Mouse (Mus musculus): Measurements from ENCODE around the gene Slx1b. TPM values are rescaled to one million over a fixed set of nuclear protein-coding genes. Genes with fewer than 3 reads are reported as not detected.

Slx1b gene
- polyA plus RNA-seq, 1 experiment from 2014 or later: 6.1 TPM

DNA sequence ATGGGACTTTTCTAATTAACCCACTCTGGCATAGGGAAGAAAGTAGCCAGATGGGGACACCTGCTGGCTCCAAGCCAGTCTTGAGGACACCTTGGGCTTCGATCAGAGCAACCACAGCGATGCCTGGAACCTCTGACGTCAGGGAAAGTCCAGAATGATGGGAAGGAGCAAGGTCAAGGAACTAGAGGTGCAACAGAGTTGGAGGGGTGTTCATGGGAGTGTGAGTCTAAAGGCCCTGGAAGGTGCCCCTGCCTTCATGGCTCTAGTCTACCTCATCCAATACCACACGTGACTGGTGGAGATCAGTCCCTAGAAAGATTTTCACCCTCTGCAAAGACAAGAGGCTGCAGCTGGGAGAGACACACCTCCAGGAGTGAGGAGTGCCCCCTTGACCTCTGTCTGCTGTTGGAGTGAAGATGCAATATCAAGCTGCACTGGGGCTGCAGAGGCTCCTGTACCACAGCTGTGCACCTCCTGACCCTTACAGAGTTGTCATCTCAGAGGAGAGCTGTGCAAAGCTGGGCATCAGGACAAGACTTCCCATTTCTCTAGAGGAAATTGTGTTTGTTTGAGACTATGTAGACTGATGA lies 18.9 kb downstream of the Slx1b start:
- H3K27ac ChIP-seq (ENCODE audit: low read depth, low read length): no peak overlapping the region
- WGBS (ENCODE audit: insufficient replicate concordance): 74% methylated on average over 4 of the region's 4 CpGs
- peaks cover 7% of the 10 kb centered on the region for H3K36me3 ChIP-seq (ENCODE audit: control insufficient read depth, insufficient read depth, low read length)
- no peaks in the 10 kb centered on the region for H3K4me1 ChIP-seq (ENCODE audit: control insufficient read depth, insufficient read depth, low read length)
- no peak overlapping the region for H3K4me3 ChIP-seq (ENCODE audit: low read depth, low read length)
- H3K27me3 ChIP-seq (ENCODE audit: control insufficient read depth, insufficient read depth, low read length): no peaks in the 10 kb centered on the region
- ATAC-seq (replicated peaks; ENCODE audit: insufficient number of reproducible peaks, low FRiP score, low TSS enrichment): no peak
- no peaks in the 10 kb centered on the region for H3K9me3 ChIP-seq (replicated peaks; ENCODE audit: control insufficient read depth, low read length)
- H3K4me2 ChIP-seq: no peak overlapping the region
- H3K9ac ChIP-seq (ENCODE audit: low read depth, low read length): no peak overlapping the region

GRCm38 (mm10) chr7:126676207-126676606 lies 19.4 kb downstream of the Slx1b start, which contains the start of gene Sult1a1:
Sult1a1 (minus strand) TSS chr7:126676432.
- Histone ChIP-seq H3K9ac (ENCODE audit: low read depth, low read length) (no peak within 1 kb of the TSS), H3K9me3 (replicated peaks; ENCODE audit: control insufficient read depth, low read length) (no peaks in the 10 kb centered on the region), H3K27me3 (ENCODE audit: control insufficient read depth, insufficient read depth, low read length) (no peaks in the 10 kb centered on the region), H3K4me3 (ENCODE audit: low read depth, low read length) (no peak within 1 kb of the TSS), H3K27ac (ENCODE audit: low read depth, low read length) (peak within 1 kb of the TSS; percentile 13; the same call in 1 of the 2 replicates), H3K4me1 (ENCODE audit: control insufficient read depth, insufficient read depth, low read length) (no peaks in the 10 kb centered on the region), H3K36me3 (ENCODE audit: control insufficient read depth, insufficient read depth, low read length) (peaks cover 7% of the 10 kb centered on the region), H3K4me2 (no peak within 1 kb of the TSS)
- 67% methylated on average over 1 of the region's 1 CpGs for WGBS (ENCODE audit: insufficient replicate concordance)
- no peak for ATAC-seq (replicated peaks; ENCODE audit: insufficient number of reproducible peaks, low FRiP score, low TSS enrichment)

GRCm38 (mm10) chr7:126675104-126675503 lies 20.5 kb downstream of the Slx1b start:
- H3K27me3 ChIP-seq (ENCODE audit: control insufficient read depth, insufficient read depth, low read length): no peaks in the 10 kb centered on the region
- H3K4me3 ChIP-seq (ENCODE audit: low read depth, low read length): no peak overlapping the region
- 94% methylated on average over 8 of the region's 8 CpGs for WGBS (ENCODE audit: insufficient replicate concordance)
- peaks cover 4% of the 10 kb centered on the region for H3K36me3 ChIP-seq (ENCODE audit: control insufficient read depth, insufficient read depth, low read length)
- H3K9me3 ChIP-seq (replicated peaks; ENCODE audit: control insufficient read depth, low read length): no peaks in the 10 kb centered on the region
- 0 out of 2 replicates have a peak, but pooled peaks cover 4% of the 10 kb centered on the region for H3K4me1 ChIP-seq (ENCODE audit: control insufficient read depth, insufficient read depth, low read length)
- ATAC-seq (replicated peaks; ENCODE audit: insufficient number of reproducible peaks, low FRiP score, low TSS enrichment): no peak
- no peak overlapping the region for H3K27ac ChIP-seq (ENCODE audit: low read depth, low read length)
- H3K4me2 ChIP-seq: no peak overlapping the region
- no peak overlapping the region for H3K9ac ChIP-seq (ENCODE audit: low read depth, low read length)

DNA sequence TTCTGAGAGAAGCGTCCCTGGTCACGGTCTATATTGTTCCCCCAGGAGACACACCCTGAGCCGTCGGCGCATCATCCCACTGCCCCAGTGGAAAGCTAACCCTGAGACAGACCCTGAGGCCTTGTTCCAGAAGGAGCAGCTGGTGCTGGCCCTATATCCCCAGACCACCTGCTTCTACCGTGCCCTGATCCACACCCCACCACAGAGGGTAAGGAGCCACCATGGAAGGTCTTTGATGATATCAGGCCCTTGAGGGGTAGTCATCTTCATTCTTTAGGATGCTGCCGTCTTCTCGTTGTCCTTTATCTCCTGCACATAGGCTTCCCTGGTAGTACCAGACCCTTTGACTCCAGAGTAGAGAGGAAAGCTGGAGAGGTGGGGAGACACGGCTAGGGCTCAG lies 23.5 kb downstream of the Slx1b start:
- Histone ChIP-seq H3K4me2 (no peak overlapping the region), H3K36me3 (ENCODE audit: control insufficient read depth, insufficient read depth, low read length) (peaks cover 4% of the 10 kb centered on the region), H3K27ac (ENCODE audit: low read depth, low read length) (no peak overlapping the region), H3K4me3 (ENCODE audit: low read depth, low read length) (no peak overlapping the region), H3K9ac (ENCODE audit: low read depth, low read length) (no peak overlapping the region), H3K9me3 (replicated peaks; ENCODE audit: control insufficient read depth, low read length) (no peaks in the 10 kb centered on the region), H3K4me1 (ENCODE audit: control insufficient read depth, insufficient read depth, low read length) (0 out of 2 replicates have a peak, but pooled peaks cover 4% of the 10 kb centered on the region), H3K27me3 (ENCODE audit: control insufficient read depth, insufficient read depth, low read length) (no peaks in the 10 kb centered on the region)
- WGBS (ENCODE audit: insufficient replicate concordance): 87% methylated on average over 9 of the region's 9 CpGs
- ATAC-seq (replicated peaks; ENCODE audit: insufficient number of reproducible peaks, low FRiP score, low TSS enrichment): no peak

- WGBS (ENCODE audit: insufficient replicate concordance): 93% methylated on average over 3 of the region's 3 CpGs
- Histone ChIP-seq H3K36me3 (ENCODE audit: control insufficient read depth, insufficient read depth, low read length) (peaks cover 4% of the 10 kb centered on the region), H3K27ac (ENCODE audit: low read depth, low read length) (no peak overlapping the region), H3K4me1 (ENCODE audit: control insufficient read depth, insufficient read depth, low read length) (0 out of 2 replicates have a peak, but pooled peaks cover 4% of the 10 kb centered on the region), H3K9ac (ENCODE audit: low read depth, low read length) (no peak overlapping the region), H3K9me3 (replicated peaks; ENCODE audit: control insufficient read depth, low read length) (no peaks in the 10 kb centered on the region), H3K27me3 (ENCODE audit: control insufficient read depth, insufficient read depth, low read length) (no peaks in the 10 kb centered on the region), H3K4me2 (no peak overlapping the region), H3K4me3 (ENCODE audit: low read depth, low read length) (no peak overlapping the region)
- ATAC-seq (replicated peaks; ENCODE audit: insufficient number of reproducible peaks, low FRiP score, low TSS enrichment): no peak
These were observed 25.4 kb downstream of the Slx1b start for GRCm38 (mm10) chr7:126670152-126670551.

DNA sequence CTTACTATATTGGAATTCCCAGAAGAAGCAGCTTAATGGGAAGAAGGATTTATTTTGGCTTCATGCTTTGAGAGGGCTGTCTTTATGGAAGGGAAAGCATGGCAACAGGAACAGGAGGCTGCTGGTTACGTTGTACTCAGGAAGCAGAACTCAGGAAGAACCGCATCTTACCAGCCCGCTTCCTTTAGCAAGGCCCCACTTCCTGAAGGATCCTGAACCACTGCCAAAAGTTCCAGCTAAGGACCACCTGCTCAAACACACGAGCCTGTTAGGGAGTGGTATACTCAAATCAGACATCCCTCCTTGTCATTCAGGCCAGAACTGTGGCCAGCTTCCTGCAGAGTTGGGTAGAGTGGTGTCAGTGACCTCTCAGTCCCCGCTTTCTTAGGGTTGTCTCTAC lies 27.1 kb downstream of the Slx1b start:
- no peak overlapping the region for H3K9ac ChIP-seq (ENCODE audit: low read depth, low read length)
- peak overlapping the region; percentile 66 for H3K27ac ChIP-seq (ENCODE audit: low read depth, low read length)
- no peak overlapping the region for H3K4me3 ChIP-seq (ENCODE audit: low read depth, low read length)
- 0 out of 2 replicates have a peak, but pooled peaks cover 4% of the 10 kb centered on the region for H3K4me1 ChIP-seq (ENCODE audit: control insufficient read depth, insufficient read depth, low read length)
- no peak for ATAC-seq (replicated peaks; ENCODE audit: insufficient number of reproducible peaks, low FRiP score, low TSS enrichment)
- no peak overlapping the region for H3K4me2 ChIP-seq
- H3K9me3 ChIP-seq (replicated peaks; ENCODE audit: control insufficient read depth, low read length): no peaks in the 10 kb centered on the region
- WGBS (ENCODE audit: insufficient replicate concordance): 66% methylated on average over 5 of the region's 5 CpGs
- H3K27me3 ChIP-seq (ENCODE audit: control insufficient read depth, insufficient read depth, low read length): no peaks in the 10 kb centered on the region
- peaks cover 4% of the 10 kb centered on the region for H3K36me3 ChIP-seq (ENCODE audit: control insufficient read depth, insufficient read depth, low read length)

- Histone ChIP-seq H3K36me3 (ENCODE audit: control insufficient read depth, insufficient read depth, low read length) (peaks cover 2% of the 10 kb centered on the region), H3K9me3 (replicated peaks; ENCODE audit: control insufficient read depth, low read length) (no peaks in the 10 kb centered on the region), H3K4me3 (ENCODE audit: low read depth, low read length) (no peak overlapping the region), H3K9ac (ENCODE audit: low read depth, low read length) (no peak overlapping the region), H3K4me2 (no peak overlapping the region), H3K4me1 (ENCODE audit: control insufficient read depth, insufficient read depth, low read length) (0 out of 2 replicates have a peak, but pooled peaks cover 4% of the 10 kb centered on the region), H3K27me3 (ENCODE audit: control insufficient read depth, insufficient read depth, low read length) (no peaks in the 10 kb centered on the region), H3K27ac (ENCODE audit: low read depth, low read length) (no peak overlapping the region)
- ATAC-seq (replicated peaks; ENCODE audit: insufficient number of reproducible peaks, low FRiP score, low TSS enrichment): no peak
- 86% methylated on average over 9 of the region's 9 CpGs for WGBS (ENCODE audit: insufficient replicate concordance)
These were observed 28.0 kb downstream of the Slx1b start for GRCm38 (mm10) chr7:126667495-126668090.

- WGBS (ENCODE audit: insufficient replicate concordance): 95% methylated on average over 3 of the region's 3 CpGs
- H3K9ac ChIP-seq (ENCODE audit: low read depth, low read length): no peak overlapping the region
- no peak overlapping the region for H3K4me2 ChIP-seq
- H3K27me3 ChIP-seq (ENCODE audit: control insufficient read depth, insufficient read depth, low read length): no peaks in the 10 kb centered on the region
- ATAC-seq (replicated peaks; ENCODE audit: insufficient number of reproducible peaks, low FRiP score, low TSS enrichment): no peak
- no peaks in the 10 kb centered on the region for H3K9me3 ChIP-seq (replicated peaks; ENCODE audit: control insufficient read depth, low read length)
- H3K36me3 ChIP-seq (ENCODE audit: control insufficient read depth, insufficient read depth, low read length): no peaks in the 10 kb centered on the region
- H3K4me1 ChIP-seq (ENCODE audit: control insufficient read depth, insufficient read depth, low read length): no peaks in the 10 kb centered on the region
- no peak overlapping the region for H3K27ac ChIP-seq (ENCODE audit: low read depth, low read length)
- no peak overlapping the region for H3K4me3 ChIP-seq (ENCODE audit: low read depth, low read length)
These were observed 30.3 kb downstream of the Slx1b start for GRCm38 (mm10) chr7:126665269-126665668.

DNA sequence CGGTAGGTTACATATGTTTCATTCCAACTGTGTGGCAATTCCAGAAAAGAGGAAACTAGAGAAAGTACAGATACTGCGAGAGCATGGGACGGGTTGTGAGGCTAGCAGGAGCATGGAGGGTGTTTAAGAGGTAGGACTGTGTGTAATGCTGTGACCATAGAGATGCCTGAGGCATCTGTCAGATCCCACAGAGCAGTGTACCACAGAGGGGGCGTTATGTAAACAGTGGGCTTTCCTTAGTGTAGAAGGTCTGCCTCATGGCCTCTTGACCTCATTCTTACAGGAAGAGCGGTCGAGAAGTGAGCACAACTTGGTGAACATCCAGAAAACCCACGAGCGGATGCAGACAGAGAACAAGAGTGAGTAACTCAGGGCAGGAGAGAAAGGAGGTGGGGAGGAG lies 31.9 kb downstream of the Slx1b start:
- Histone ChIP-seq H3K4me2 (no peak overlapping the region), H3K27ac (ENCODE audit: low read depth, low read length) (no peak overlapping the region), H3K27me3 (ENCODE audit: control insufficient read depth, insufficient read depth, low read length) (no peaks in the 10 kb centered on the region), H3K36me3 (ENCODE audit: control insufficient read depth, insufficient read depth, low read length) (no peaks in the 10 kb centered on the region), H3K4me1 (ENCODE audit: control insufficient read depth, insufficient read depth, low read length) (no peaks in the 10 kb centered on the region), H3K4me3 (ENCODE audit: low read depth, low read length) (no peak overlapping the region), H3K9ac (ENCODE audit: low read depth, low read length) (no peak overlapping the region), H3K9me3 (replicated peaks; ENCODE audit: control insufficient read depth, low read length) (no peaks in the 10 kb centered on the region)
- 72% methylated on average over 8 of the region's 8 CpGs for WGBS (ENCODE audit: insufficient replicate concordance)
- no peak for ATAC-seq (replicated peaks; ENCODE audit: insufficient number of reproducible peaks, low FRiP score, low TSS enrichment)
